Mouse (Mus musculus): Measurements from ENCODE around the gene Taf8.

- TF ChIP-seq POLR2AphosphoS5 (IDR thresholded peaks at IDR 0.05; ENCODE audit: borderline replicate concordance, low read depth, low read length), result no peak
- TF ChIP-seq ELF1 (IDR thresholded peaks at IDR 0.05; ENCODE audit: low read depth, low read length), result no peak
Measured at GRCm38 (mm10) chr17:47436907-47437547, 65.1 kb downstream of the Taf8 start, which contains the start of gene 1700001C19Rik.
